Mouse (Mus musculus): Measurements from ENCODE around the gene Afm. TPM values are rescaled to one million over a fixed set of nuclear protein-coding genes. Genes with fewer than 3 reads are reported as not detected.

Gene Afm
- polyA plus RNA-seq, 2 experiments, result not detected

- no peak overlapping the region for H3K9ac ChIP-seq (ENCODE audit: low read depth, low read length, severe bottlenecking)
- no peaks in the 10 kb centered on the region for H3K9me3 ChIP-seq (ENCODE audit: control insufficient read depth, low read length)
- WGBS, result 88% methylated on average over 2 of the region's 2 CpGs
- H3K4me2 ChIP-seq (replicated peaks; ENCODE audit: low read depth, low read length, severe bottlenecking), result no peak overlapping the region
- DNase-seq (ENCODE audit: low spot score) (no peak), ATAC-seq (ENCODE audit: low FRiP score, low read depth) (no peak)
- H3K4me1 ChIP-seq (ENCODE audit: control insufficient read depth, insufficient read depth, low read length), result no peaks in the 10 kb centered on the region
- TF ChIP-seq POLR2A (IDR thresholded peaks at IDR 0.05; ENCODE audit: borderline replicate concordance, extremely low read depth, insufficient read depth, insufficient read length), result no peak
- no peaks in the 10 kb centered on the region for H3K36me3 ChIP-seq (ENCODE audit: control insufficient read depth, insufficient read depth, low read length)
- no peaks in the 10 kb centered on the region for H3K27me3 ChIP-seq (ENCODE audit: control insufficient read depth, insufficient read depth, low read length)
- no peak overlapping the region for H3K4me3 ChIP-seq (replicated peaks; ENCODE audit: low read length)
- H3K27ac ChIP-seq (replicated peaks; ENCODE audit: low read depth, low read length), result no peak overlapping the region
Observed at GRCm38 (mm10) chr5:90506507-90506906, 12.2 kb upstream of the Afm start.

GRCm38 (mm10) chr5:90507411-90507949 is 11.3 kb upstream of the Afm start:
- H3K36me3 ChIP-seq (ENCODE audit: control insufficient read depth, insufficient read depth, low read length), result no peaks in the 10 kb centered on the region
- no peak for TF ChIP-seq POLR2A (IDR thresholded peaks at IDR 0.05; ENCODE audit: borderline replicate concordance, extremely low read depth, insufficient read depth, insufficient read length)
- no peaks in the 10 kb centered on the region for H3K27me3 ChIP-seq (ENCODE audit: control insufficient read depth, insufficient read depth, low read length)
- no peak overlapping the region for H3K9ac ChIP-seq (ENCODE audit: low read depth, low read length, severe bottlenecking)
- WGBS, result 64% methylated on average over 13 of the region's 13 CpGs
- no peaks in the 10 kb centered on the region for H3K9me3 ChIP-seq (ENCODE audit: control insufficient read depth, low read length)
- H3K4me3 ChIP-seq (replicated peaks; ENCODE audit: low read length), result no peak overlapping the region
- ATAC-seq (ENCODE audit: low FRiP score, low read depth) (no peak), DNase-seq (ENCODE audit: low spot score) (no peak)
- H3K27ac ChIP-seq (replicated peaks; ENCODE audit: low read depth, low read length), result no peak overlapping the region
- H3K4me2 ChIP-seq (replicated peaks; ENCODE audit: low read depth, low read length, severe bottlenecking), result no peak overlapping the region
- H3K4me1 ChIP-seq (ENCODE audit: control insufficient read depth, insufficient read depth, low read length), result no peaks in the 10 kb centered on the region

GRCm38 (mm10) chr5:90509828-90510592 is 8.7 kb upstream of the Afm start:
- Histone ChIP-seq H3K36me3 (ENCODE audit: control insufficient read depth, insufficient read depth, low read length) (no peaks in the 10 kb centered on the region), H3K4me2 (replicated peaks; ENCODE audit: low read depth, low read length, severe bottlenecking) (no peak overlapping the region), H3K4me3 (replicated peaks; ENCODE audit: low read length) (no peak overlapping the region), H3K4me1 (ENCODE audit: control insufficient read depth, insufficient read depth, low read length) (no peaks in the 10 kb centered on the region), H3K9ac (ENCODE audit: low read depth, low read length, severe bottlenecking) (no peak overlapping the region), H3K9me3 (ENCODE audit: control insufficient read depth, low read length) (no peaks in the 10 kb centered on the region), H3K27ac (replicated peaks; ENCODE audit: low read depth, low read length) (no peak overlapping the region), H3K27me3 (ENCODE audit: control insufficient read depth, insufficient read depth, low read length) (no peaks in the 10 kb centered on the region)
- TF ChIP-seq POLR2A (IDR thresholded peaks at IDR 0.05; ENCODE audit: borderline replicate concordance, extremely low read depth, insufficient read depth, insufficient read length), result no peak
- 90% methylated on average over 5 of the region's 5 CpGs for WGBS
- DNase-seq (ENCODE audit: low spot score), result no peak
- no peak for ATAC-seq (ENCODE audit: low FRiP score, low read depth)

- Histone ChIP-seq H3K27ac (replicated peaks; ENCODE audit: low read depth, low read length) (no peak overlapping the region), H3K4me3 (replicated peaks; ENCODE audit: low read length) (no peak overlapping the region), H3K9me3 (ENCODE audit: control insufficient read depth, low read length) (no peaks in the 10 kb centered on the region), H3K9ac (ENCODE audit: low read depth, low read length, severe bottlenecking) (no peak overlapping the region), H3K36me3 (ENCODE audit: control insufficient read depth, insufficient read depth, low read length) (no peaks in the 10 kb centered on the region), H3K4me2 (replicated peaks; ENCODE audit: low read depth, low read length, severe bottlenecking) (no peak overlapping the region), H3K4me1 (ENCODE audit: control insufficient read depth, insufficient read depth, low read length) (no peaks in the 10 kb centered on the region), H3K27me3 (ENCODE audit: control insufficient read depth, insufficient read depth, low read length) (no peaks in the 10 kb centered on the region)
- DNase-seq (ENCODE audit: low spot score) (no peak), ATAC-seq (ENCODE audit: low FRiP score, low read depth) (no peak)
- WGBS, result 77% methylated on average over 6 of the region's 6 CpGs
- TF ChIP-seq POLR2A (IDR thresholded peaks at IDR 0.05; ENCODE audit: borderline replicate concordance, extremely low read depth, insufficient read depth, insufficient read length), result no peak
Observed at GRCm38 (mm10) chr5:90512288-90512955, 6.3 kb upstream of the Afm start.

- no peak for TF ChIP-seq POLR2A (IDR thresholded peaks at IDR 0.05; ENCODE audit: borderline replicate concordance, extremely low read depth, insufficient read depth, insufficient read length)
- Histone ChIP-seq H3K9me3 (ENCODE audit: control insufficient read depth, low read length) (no peaks in the 10 kb centered on the region), H3K27me3 (ENCODE audit: control insufficient read depth, insufficient read depth, low read length) (no peaks in the 10 kb centered on the region), H3K4me3 (replicated peaks; ENCODE audit: low read length) (no peak overlapping the region), H3K36me3 (ENCODE audit: control insufficient read depth, insufficient read depth, low read length) (no peaks in the 10 kb centered on the region), H3K27ac (replicated peaks; ENCODE audit: low read depth, low read length) (no peak overlapping the region), H3K4me2 (replicated peaks; ENCODE audit: low read depth, low read length, severe bottlenecking) (no peak overlapping the region), H3K4me1 (ENCODE audit: control insufficient read depth, insufficient read depth, low read length) (no peaks in the 10 kb centered on the region), H3K9ac (ENCODE audit: low read depth, low read length, severe bottlenecking) (no peak overlapping the region)
- no peak for ATAC-seq (ENCODE audit: low FRiP score, low read depth)
- 85% methylated on average over 6 of the region's 6 CpGs for WGBS
- no peak for DNase-seq (ENCODE audit: low spot score)
Observed at GRCm38 (mm10) chr5:90515561-90515960, 3.2 kb upstream of the Afm start.

Data from limb, embryonic 14.5 days (tissue).